Mouse (Mus musculus) fat pad, adult 2 months (tissue): ENCODE measurements around the gene Tspan5.

Source experiments
- DNase-seq: peaks from one replicate; pipeline ENCODE4 v3.0.0-alpha.2; 2011; ENCODE audit warnings: low read depth, low spot score; ENCODE audit errors: extremely low read depth

Gene Tspan5

GRCm38 (mm10) chr3:138917016-138917415 is 175.0 kb downstream of the Tspan5 start:
- DNase-seq = no peak

GRCm38 (mm10) chr3:138918241-138918640 is 176.2 kb downstream of the Tspan5 start:
- no peak for DNase-seq

GRCm38 (mm10) chr3:138926161-138926560 is 184.2 kb downstream of the Tspan5 start:
- no peak for DNase-seq

GRCm38 (mm10) chr3:138927437-138927836 is 185.4 kb downstream of the Tspan5 start:
- peak; percentile 86 for DNase-seq

DNA sequence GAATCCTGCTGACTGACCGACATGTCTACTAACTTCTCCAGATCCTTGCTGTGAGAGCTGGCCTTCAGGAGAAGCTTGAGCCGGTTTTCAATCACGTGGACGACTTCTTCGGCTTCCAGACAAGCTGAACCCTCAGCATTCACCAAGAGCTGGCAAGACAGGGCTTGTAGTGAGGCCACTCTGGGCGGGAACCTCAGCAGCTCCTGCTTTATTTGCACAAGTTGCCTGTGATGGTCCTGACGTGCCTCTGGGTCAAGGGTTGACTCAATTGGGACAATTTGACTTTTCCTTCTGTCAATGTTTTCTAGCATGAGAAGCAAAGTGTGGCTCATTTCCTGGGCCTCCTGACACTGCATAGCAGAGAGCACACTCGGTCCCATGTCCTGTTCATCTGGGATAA is 194.8 kb downstream of the Tspan5 start:
- no peak for DNase-seq

DNA sequence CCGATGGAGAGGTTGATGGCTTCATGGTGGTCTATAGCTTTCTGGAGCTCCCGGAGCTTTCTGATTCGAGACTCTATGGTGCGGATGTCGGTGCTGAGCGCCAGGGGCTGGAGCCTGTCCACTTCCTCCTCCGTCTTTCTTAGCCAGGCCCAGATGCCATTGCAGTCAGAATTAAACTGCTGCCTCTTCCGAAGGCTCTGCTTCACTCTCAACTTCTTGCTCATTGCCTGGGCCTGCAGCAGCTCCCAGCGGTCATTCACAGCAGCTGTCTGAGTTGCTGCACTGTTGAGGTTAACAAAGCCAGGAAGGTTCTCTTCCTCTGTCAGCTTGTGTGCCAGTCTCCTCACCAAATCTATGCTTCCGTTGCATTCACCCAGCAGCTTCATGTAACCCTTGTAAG is 195.2 kb downstream of the Tspan5 start:
- DNase-seq = no peak

GRCm38 (mm10) chr3:138941604-138942003 is 199.6 kb downstream of the Tspan5 start:
- no peak for DNase-seq

DNA sequence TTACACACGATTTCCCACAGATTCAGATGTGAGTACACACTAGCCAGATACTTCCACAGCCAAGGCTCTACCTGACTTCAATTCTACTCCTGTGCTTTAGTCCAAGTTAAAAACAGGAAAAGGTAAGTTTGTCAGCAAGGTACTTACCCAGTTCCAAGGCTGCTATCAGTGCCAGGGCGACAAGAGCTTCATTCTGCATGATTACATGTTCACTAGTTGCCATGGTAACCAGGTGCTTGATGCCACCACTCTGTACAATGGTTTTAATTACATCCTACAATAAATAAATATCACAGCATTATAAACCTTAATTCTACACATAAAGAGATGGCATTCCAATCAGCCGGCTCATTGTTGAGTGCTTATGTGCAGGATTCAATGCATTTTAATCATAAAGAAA is 203.5 kb downstream of the Tspan5 start:
- no peak for DNase-seq

DNA sequence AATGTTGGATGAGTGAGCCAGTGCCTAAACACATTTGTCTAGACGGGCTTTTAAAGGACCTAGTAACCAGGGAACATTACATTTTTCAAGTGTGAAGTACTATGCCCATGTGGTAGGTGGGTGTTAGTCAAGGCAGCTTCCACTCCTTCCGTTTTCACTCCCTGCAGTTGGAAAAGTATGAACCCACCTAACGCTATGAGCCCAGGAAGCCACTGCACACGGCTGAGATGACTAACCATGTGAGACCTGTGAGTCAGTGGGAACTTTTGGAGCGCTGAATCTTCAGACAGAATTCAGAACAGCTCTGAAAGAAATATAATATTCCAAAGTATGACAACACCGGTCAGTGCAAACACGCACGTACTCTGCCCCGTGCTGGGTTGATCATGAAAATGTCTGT is 207.1 kb downstream of the Tspan5 start:
- DNase-seq = no peak

DNA sequence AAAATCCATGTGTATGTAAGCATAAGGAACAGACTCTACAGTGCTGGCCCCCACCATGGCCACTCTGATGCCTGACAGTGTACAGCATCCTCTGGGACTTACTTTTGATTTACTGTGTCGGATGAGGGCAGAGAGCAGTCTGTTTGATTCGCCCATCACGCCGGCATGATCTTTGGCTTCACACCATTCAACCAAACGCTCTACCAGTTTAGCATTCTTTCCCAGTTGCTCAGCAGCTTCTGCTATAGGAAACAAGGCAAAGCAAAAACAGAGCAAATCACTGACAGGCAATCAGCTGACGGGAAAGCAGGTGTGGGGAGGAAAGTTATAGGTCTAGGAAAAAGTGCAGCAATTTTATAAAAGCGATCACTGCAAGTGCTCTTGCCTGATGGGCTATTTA is 213.2 kb downstream of the Tspan5 start:
- DNase-seq = no peak
